Mouse (Mus musculus) stomach, postnatal 0 days (tissue): ENCODE data around the gene Sema3b.
A peak's percentile ranks its signal among the peaks of the same experiment; 100 is the strongest.

ENCODE experiments used
- CTCF ChIP-seq: IDR thresholded peaks from 2 replicates; pipeline ENCODE4 v1.5.1; 2016; ENCODE audit warnings: antibody characterized with exemption, low read depth, mild to moderate bottlenecking, moderate library complexity
- EP300 ChIP-seq: optimal IDR thresholded peaks from 2 replicates; pipeline ENCODE3; 2016; ENCODE audit warnings: antibody characterized with exemption

GRCm38 (mm10) chr9:107590058-107590772 is 18.8 kb downstream of the Sema3b start:
- TF ChIP-seq CTCF (peak; percentile 29; the same call in 1 of the 2 replicates), EP300 (no peak)
